Mouse (Mus musculus) CH12.LX (cell line): ENCODE results near the gene Hoxc4. TPM values are rescaled to one million over a fixed set of nuclear protein-coding genes. Genes with fewer than 3 reads are reported as not detected.
A peak's percentile ranks its signal among the peaks of the same experiment; 100 is the strongest.

Experiments used
- DNase-seq: peaks from one replicate; pipeline ENCODE4 v3.0.0-alpha.2; 2013; ENCODE audit errors: extremely low read depth
- H3K27ac ChIP-seq: 2 replicates; pipeline ENCODE4 v1.5.1; 2012; ENCODE audit warnings: low read depth, mild to moderate bottlenecking, control low read depth, moderate library complexity; ENCODE audit not compliant: insufficient read depth
- H3K27me3 ChIP-seq: replicated peaks from 2 replicates; pipeline ENCODE3; 2012; ENCODE audit warnings: inconsistent platforms
- H3K36me3 ChIP-seq, 2 experiments: replicated peaks in 1 of 2; 2 replicates each; pipeline versions ENCODE3 to v1.6.1; 2012; ENCODE audit warnings: inconsistent platforms in 1 of 2, low read length in 1 of 2, mild to moderate bottlenecking in 1 of 2, mixed read lengths in 1 of 2, moderate library complexity in 1 of 2; ENCODE audit not compliant: control insufficient read depth in 1 of 2, insufficient read depth in 1 of 2
- H3K4me1 ChIP-seq, 2 experiments: 2 replicates each; pipeline ENCODE4 v1.6.1; 2012; ENCODE audit warnings: inconsistent platforms in 1 of 2, moderate library complexity in 1 of 2; ENCODE audit not compliant: insufficient read depth in 2 of 2, control insufficient read depth in 1 of 2
- H3K4me2 ChIP-seq: 2 replicates; pipeline ENCODE4 v1.6.1; 2012; ENCODE audit warnings: low read depth, mild to moderate bottlenecking, control low read depth; ENCODE audit not compliant: poor library complexity, insufficient read depth, severe bottlenecking
- H3K4me3 ChIP-seq, 3 experiments: fragments of 150-350 bp in 1 of 3; sonication (generic) in 1 of 3; replicated peaks in 1 of 3; 2 replicates each; pipeline versions ENCODE3 to v1.5.1; 2011 to 2012; ENCODE audit warnings: low read depth in 2 of 3, low read length in 2 of 3, mild to moderate bottlenecking in 2 of 3, moderate library complexity in 2 of 3, control low read depth in 1 of 3, improper control_type of control experiment in 1 of 3, inconsistent platforms in 1 of 3, mixed read lengths in 1 of 3; ENCODE audit not compliant: poor library complexity in 1 of 3
- H3K79me2 ChIP-seq: replicated peaks from 2 replicates; pipeline ENCODE4 v1.6.1; 2012; ENCODE audit warnings: mild to moderate bottlenecking, moderate library complexity; ENCODE audit not compliant: control insufficient read depth, poor library complexity, insufficient read depth, severe bottlenecking; ENCODE audit errors: extremely low read depth
- H3K9ac ChIP-seq: 2 replicates; pipeline ENCODE4 v1.6.1; 2012; ENCODE audit warnings: low read depth, mild to moderate bottlenecking, control low read depth, moderate library complexity; ENCODE audit not compliant: insufficient read depth
- H3K9me3 ChIP-seq: replicated peaks from 2 replicates; pipeline ENCODE3; 2012; ENCODE audit warnings: low read length, inconsistent platforms, mixed read lengths
- BHLHE40 ChIP-seq: IDR thresholded peaks from 2 replicates; pipeline ENCODE4 v1.6.1; 2011; ENCODE audit warnings: mild to moderate bottlenecking, low read depth, low read length, improper control_type of control experiment
- CHD1 ChIP-seq: IDR thresholded peaks from 2 replicates; pipeline ENCODE4 v1.6.1; 2012; ENCODE audit warnings: low read depth, low read length, improper control_type of control experiment, inconsistent platforms
- CTCF ChIP-seq, 2 experiments: IDR thresholded peaks in 1 of 2; conservative IDR thresholded peaks in 1 of 2; 2 replicates each; pipeline ENCODE4 v1.5.1; 2011 to 2012; ENCODE audit warnings: low read depth in 2 of 2, low read length in 2 of 2, improper control_type of control experiment in 1 of 2, inconsistent platforms in 1 of 2, mild to moderate bottlenecking in 1 of 2, moderate library complexity in 1 of 2
- ELF1 ChIP-seq: IDR thresholded peaks from 2 replicates; pipeline ENCODE4 v1.6.1; 2014; ENCODE audit warnings: low read depth, mild to moderate bottlenecking, inconsistent platforms, low read length, improper control_type of control experiment
- ETS1 ChIP-seq: conservative IDR thresholded peaks from 2 replicates; pipeline ENCODE4 v1.6.1; 2012; ENCODE audit warnings: low read depth, mild to moderate bottlenecking, inconsistent platforms, low read length, improper control_type of control experiment, moderate library complexity
- GABPA ChIP-seq: IDR thresholded peaks from 2 replicates; pipeline ENCODE4 v1.6.1; 2012; ENCODE audit warnings: low read depth, low read length, improper control_type of control experiment, inconsistent platforms; ENCODE audit not compliant: insufficient replicate concordance
- HCFC1 ChIP-seq: IDR thresholded peaks from 2 replicates; pipeline ENCODE4 v1.6.1; 2012; ENCODE audit warnings: low read depth, mild to moderate bottlenecking, inconsistent platforms, low read length, improper control_type of control experiment
- JUN ChIP-seq: IDR thresholded peaks from 2 replicates; pipeline ENCODE4 v1.6.1; 2011; ENCODE audit warnings: low read depth, mild to moderate bottlenecking, low read length, improper control_type of control experiment, moderate library complexity; ENCODE audit not compliant: insufficient read depth
- JUND ChIP-seq: conservative IDR thresholded peaks from 2 replicates; pipeline ENCODE4 v1.6.1; 2011; ENCODE audit warnings: low read depth, low read length, improper control_type of control experiment
- MAX ChIP-seq: IDR thresholded peaks from 2 replicates; pipeline ENCODE4 v1.6.1; 2011; ENCODE audit warnings: low read length, improper control_type of control experiment
- MEF2A ChIP-seq: IDR thresholded peaks from 2 replicates; pipeline ENCODE4 v1.6.1; 2014; ENCODE audit warnings: low read depth, mild to moderate bottlenecking, inconsistent platforms, low read length, improper control_type of control experiment, borderline replicate concordance
- MXI1 ChIP-seq: IDR thresholded peaks from 2 replicates; pipeline ENCODE4 v1.6.1; 2011; ENCODE audit warnings: mild to moderate bottlenecking, low read depth, low read length, improper control_type of control experiment
- POLR2A ChIP-seq: IDR thresholded peaks from 2 replicates; pipeline ENCODE4 v1.6.1; 2011; ENCODE audit warnings: low read depth, mild to moderate bottlenecking, improper control_type of control experiment, low read length
- POLR2AphosphoS2 ChIP-seq: IDR thresholded peaks from 2 replicates; pipeline ENCODE4 v1.6.1; 2011; ENCODE audit warnings: low read depth, low read length, improper control_type of control experiment
- SIN3A ChIP-seq: IDR thresholded peaks from 2 replicates; pipeline ENCODE4 v1.6.1; 2012; ENCODE audit warnings: low read length, improper control_type of control experiment, inconsistent platforms
- SMC3 ChIP-seq: IDR thresholded peaks from 2 replicates; pipeline ENCODE4 v1.6.1; 2011; ENCODE audit warnings: low read depth, low read length, improper control_type of control experiment
- TBP ChIP-seq: conservative IDR thresholded peaks from 2 replicates; pipeline ENCODE4 v1.6.1; 2011; ENCODE audit warnings: low read depth, low read length, improper control_type of control experiment
- USF1 ChIP-seq: IDR thresholded peaks from 2 replicates; pipeline ENCODE4 v1.6.1; 2014; ENCODE audit warnings: low read depth, mild to moderate bottlenecking, inconsistent platforms, low read length, improper control_type of control experiment
- USF2 ChIP-seq: conservative IDR thresholded peaks from 2 replicates; pipeline ENCODE4 v1.6.1; 2011; ENCODE audit warnings: low read depth, low read length, improper control_type of control experiment
- ZMIZ1 ChIP-seq: IDR thresholded peaks from 2 replicates; pipeline ENCODE4 v1.6.1; 2012; ENCODE audit warnings: low read depth, mild to moderate bottlenecking, inconsistent platforms, low read length, improper control_type of control experiment
- ZNF384 ChIP-seq: IDR thresholded peaks from 2 replicates; pipeline ENCODE4 v1.6.1; 2012; ENCODE audit warnings: low read depth, low read length, improper control_type of control experiment, inconsistent platforms
- dilution Hi-C: fragments of 300-500 bp; cut with MboI; formaldehyde crosslinking; loops from 2 replicates; pipeline ENCODE4 v1.14.3; 2020; ENCODE audit warnings: low sequenced_read_pairs; ENCODE audit not compliant: extremely low pct_unique_long_range_greater_than_20kb, extremely low pct_ligation_motif_present
- in situ Hi-C: fragments of 300-500 bp; cut with MboI; formaldehyde crosslinking; loops from 3 replicates; pipeline ENCODE4 v1.14.3; 2019; ENCODE audit warnings: low sequenced_read_pairs, low pct_ligation_motif_present, low pct_unique_long_range_greater_than_20kb, mixed read lengths
- polyA plus RNA-seq: library from polyadenylated mRNA; unstranded; fragments of >175 nt; gene quantifications from 2 replicates; pipeline ENCODE4 v1.2.1, GENCODE M21; 2012; ENCODE audit warnings: low read depth; ENCODE audit not compliant: insufficient read length
- total RNA-seq, 2 experiments: library from RNA; depleted of rRNA; stranded (reverse); fragments of 300-350 nt in 1 of 2; fragments of >200 nt in 1 of 2; gene quantifications; 2 replicates each; pipeline ENCODE4 v1.2.3; 2012 to 2014

Gene Hoxc4
- total and polyA plus RNA-seq, 3 experiments, result 5.7 to 31.7 (median 8.6) TPM

DNA sequence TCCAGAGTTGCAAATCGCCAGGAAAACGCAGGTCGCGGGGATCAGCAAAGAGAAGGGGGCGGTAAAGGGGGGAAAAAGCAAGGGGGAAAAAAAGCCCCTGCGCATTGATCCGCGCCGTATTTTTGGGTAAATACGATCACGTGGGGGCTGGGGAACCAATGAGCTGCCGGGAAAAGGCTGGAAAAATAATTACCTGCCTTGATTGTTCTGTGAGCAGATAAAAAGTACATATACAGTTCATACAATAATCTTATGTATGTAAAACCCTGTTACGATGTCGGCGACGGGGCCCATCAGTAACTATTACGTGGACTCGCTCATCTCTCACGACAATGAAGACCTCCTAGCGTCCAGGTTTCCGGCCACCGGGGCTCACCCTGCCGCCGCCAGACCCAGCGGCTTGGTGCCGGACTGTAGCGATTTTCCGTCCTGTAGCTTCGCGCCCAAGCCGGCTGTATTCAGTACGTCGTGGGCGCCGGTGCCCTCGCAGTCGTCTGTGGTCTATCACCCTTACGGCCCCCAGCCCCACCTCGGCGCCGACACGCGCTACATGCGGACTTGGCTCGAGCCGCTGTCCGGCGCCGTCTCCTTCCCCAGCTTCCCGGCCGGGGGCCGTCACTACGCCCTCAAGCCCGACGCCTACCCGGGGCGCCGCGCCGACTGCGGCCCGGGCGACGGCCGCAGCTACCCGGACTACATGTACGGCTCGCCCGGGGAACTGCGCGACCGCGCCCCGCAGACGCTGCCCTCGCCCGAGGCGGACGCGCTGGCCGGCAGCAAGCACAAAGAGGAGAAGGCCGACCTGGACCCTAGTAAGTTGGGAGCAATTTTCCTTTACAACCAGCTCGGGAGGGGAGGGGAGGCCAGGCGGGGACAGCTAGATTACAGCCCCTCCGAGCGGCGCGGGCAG, 37.1 kb upstream of the Hoxc4 start:
- in situ Hi-C loops, result loop anchor here (10.0 kb wide), 1 partner anchor 333 kb away; the partner anchor contains the start of gene Gpr84
- no peaks in the 10 kb centered on the region for H3K79me2 ChIP-seq
- peaks cover 93% of the 10 kb centered on the region for H3K27me3 ChIP-seq
- H3K4me1 ChIP-seq, result peaks cover 2 to 20% of the 10 kb centered on the region in 2 experiments; a peak in 3 of 4 replicates
- no peak overlapping the region for H3K27ac ChIP-seq
- DNase-seq, result peak; percentile 68
- dilution Hi-C loops, result no loop called here
- H3K36me3 ChIP-seq, result no peaks in the 10 kb centered on the region
- H3K4me2 ChIP-seq, result peak overlapping the region; percentile 48
- no peak overlapping the region; the same call in 1 of the 2 replicates for H3K9ac ChIP-seq
- TF ChIP-seq JUND (no peak), TBP (0 out of 2 replicates have a peak, but pooled peaks have one; percentile 61), POLR2A (no peak), SMC3 (no peak), ETS1 (no peak), USF2 (peak; percentile 88), ELF1 (no peak), USF1 (peak; percentile 90), ZNF384 (no peak), MAX (peak; percentile 78; the same call in 1 of the 2 replicates)
- H3K9me3 ChIP-seq, result no peaks in the 10 kb centered on the region
- H3K4me3 ChIP-seq, result peak overlapping the region; percentile 30 to 52 (median 48)

DNA sequence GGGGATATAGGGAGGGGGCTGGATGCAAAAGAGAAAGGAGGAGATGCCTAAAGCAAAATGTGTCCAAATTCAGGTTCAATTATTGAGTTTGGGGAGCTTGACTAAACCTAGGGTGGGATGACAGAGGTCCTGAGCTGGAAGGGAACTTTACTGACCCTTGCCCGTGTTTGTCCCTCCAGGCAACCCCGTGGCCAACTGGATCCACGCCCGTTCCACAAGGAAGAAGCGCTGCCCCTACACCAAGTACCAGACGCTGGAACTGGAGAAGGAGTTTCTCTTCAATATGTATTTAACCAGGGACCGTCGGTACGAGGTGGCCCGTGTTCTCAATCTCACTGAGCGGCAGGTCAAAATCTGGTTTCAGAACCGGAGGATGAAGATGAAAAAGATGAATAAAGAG, 35.0 kb upstream of the Hoxc4 start:
- Histone ChIP-seq H3K4me3 (no peak overlapping the region), H3K9ac (no peak overlapping the region), H3K36me3 (no peaks in the 10 kb centered on the region), H3K27ac (no peak overlapping the region), H3K9me3 (no peaks in the 10 kb centered on the region), H3K27me3 (peaks cover 83% of the 10 kb centered on the region), H3K4me1 (peaks cover 1 to 13% of the 10 kb centered on the region in 2 experiments; a peak in 3 of 4 replicates), H3K79me2 (no peaks in the 10 kb centered on the region), H3K4me2 (peak overlapping the region; percentile 62)
- in situ Hi-C loops, result loop anchor here (10.0 kb wide), 1 partner anchor 331 kb away; the partner anchor contains the start of gene Gpr84
- TF ChIP-seq SIN3A (no peak), HCFC1 (no peak), GABPA (no peak), USF1 (no peak), JUN (no peak), CHD1 (no peak), ZMIZ1 (no peak), MEF2A (no peak), USF2 (no peak), POLR2AphosphoS2 (no peak), BHLHE40 (no peak), CTCF (conservative IDR thresholded peaks at IDR 0.05 in 1 of 2, IDR thresholded peaks at IDR 0.05 in 1 of 2; ENCODE audit: low read depth in 2 of 2, low read length in 2 of 2) (no peak), TBP (no peak), MAX (no peak), MXI1 (no peak)
- dilution Hi-C loops, result no loop called here
- no peak for DNase-seq
